Mouse (Mus musculus): ENCODE measurements around the gene Vsnl1. TPM values are rescaled to one million over a fixed set of nuclear protein-coding genes. Genes with fewer than 3 reads are reported as not detected.
A peak's percentile ranks its signal among the peaks of the same experiment; 100 is the strongest.

Vsnl1 gene
- polyA plus RNA-seq, 1 experiment: 0.08 TPM

GRCm38 (mm10) chr12:11326483-11326882, 109.9 kb downstream of the Vsnl1 start:
- no peak for DNase-seq
- WGBS: 85% methylated on average over 3 of the region's 3 CpGs
- no peaks in the 10 kb centered on the region for H3K4me1 ChIP-seq (ENCODE audit: control insufficient read depth, insufficient read depth, low read length)
- no peak overlapping the region for H3K27ac ChIP-seq (ENCODE audit: insufficient read depth, low read depth, low read length)
- TF ChIP-seq CTCF (conservative IDR thresholded peaks at IDR 0.05; ENCODE audit: insufficient read depth, insufficient read length, low read depth, low read length) (no peak), POLR2A (IDR thresholded peaks at IDR 0.05; ENCODE audit: low read depth, low read length) (no peak)
- no peak overlapping the region for H3K4me3 ChIP-seq (ENCODE audit: insufficient read depth, low read depth, low read length)
- no peaks in the 10 kb centered on the region for H3K36me3 ChIP-seq (ENCODE audit: control insufficient read depth, insufficient read depth, low read length)
- no peaks in the 10 kb centered on the region for H3K27me3 ChIP-seq (replicated peaks; ENCODE audit: control insufficient read depth, insufficient read depth, low read length)

DNA sequence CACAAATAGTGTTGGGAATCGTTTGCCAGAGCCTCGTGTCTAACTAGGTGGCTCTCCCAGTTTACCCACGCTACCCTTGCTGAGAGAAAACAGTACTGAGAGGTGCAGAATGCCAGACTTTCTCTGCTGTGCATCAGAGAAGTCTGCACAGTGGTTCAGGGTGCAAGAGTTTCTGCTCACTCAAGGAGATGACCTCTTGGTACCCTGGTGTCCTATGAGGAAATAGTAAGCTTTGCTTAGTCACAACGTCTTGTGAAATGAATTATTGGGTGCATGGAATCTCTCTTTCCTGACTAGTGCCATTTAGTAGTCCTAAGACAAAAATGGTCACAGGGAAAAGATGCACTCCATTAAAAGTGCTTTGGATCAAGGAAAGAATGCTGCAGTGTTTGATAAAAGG, 111.9 kb downstream of the Vsnl1 start:
- TF ChIP-seq CTCF (conservative IDR thresholded peaks at IDR 0.05; ENCODE audit: insufficient read depth, insufficient read length, low read depth, low read length) (no peak), POLR2A (IDR thresholded peaks at IDR 0.05; ENCODE audit: low read depth, low read length) (no peak)
- WGBS: 52% methylated on average over 4 of the region's 4 CpGs
- Histone ChIP-seq H3K27me3 (replicated peaks; ENCODE audit: control insufficient read depth, insufficient read depth, low read length) (no peaks in the 10 kb centered on the region), H3K4me3 (ENCODE audit: insufficient read depth, low read depth, low read length) (no peak overlapping the region), H3K27ac (ENCODE audit: insufficient read depth, low read depth, low read length) (no peak overlapping the region), H3K36me3 (ENCODE audit: control insufficient read depth, insufficient read depth, low read length) (no peaks in the 10 kb centered on the region), H3K4me1 (ENCODE audit: control insufficient read depth, insufficient read depth, low read length) (no peaks in the 10 kb centered on the region)
- peak; percentile 20 for DNase-seq

GRCm38 (mm10) chr12:11317671-11318070, 118.7 kb downstream of the Vsnl1 start:
- Histone ChIP-seq H3K4me3 (ENCODE audit: insufficient read depth, low read depth, low read length) (no peak overlapping the region), H3K36me3 (ENCODE audit: control insufficient read depth, insufficient read depth, low read length) (peaks cover 2% of the 10 kb centered on the region; the same call in 1 of the 2 replicates), H3K27me3 (replicated peaks; ENCODE audit: control insufficient read depth, insufficient read depth, low read length) (no peaks in the 10 kb centered on the region), H3K4me1 (ENCODE audit: control insufficient read depth, insufficient read depth, low read length) (no peaks in the 10 kb centered on the region), H3K27ac (ENCODE audit: insufficient read depth, low read depth, low read length) (no peak overlapping the region)
- TF ChIP-seq POLR2A (IDR thresholded peaks at IDR 0.05; ENCODE audit: low read depth, low read length) (no peak), CTCF (conservative IDR thresholded peaks at IDR 0.05; ENCODE audit: insufficient read depth, insufficient read length, low read depth, low read length) (no peak)
- peak; percentile 65 for DNase-seq
- 67% methylated on average over 6 of the region's 6 CpGs for WGBS

GRCm38 (mm10) chr12:11313840-11314239, 122.6 kb downstream of the Vsnl1 start:
- WGBS: 38% methylated on average over 1 of the region's 1 CpGs
- no peak for DNase-seq
- Histone ChIP-seq H3K27me3 (replicated peaks; ENCODE audit: control insufficient read depth, insufficient read depth, low read length) (no peaks in the 10 kb centered on the region), H3K4me1 (ENCODE audit: control insufficient read depth, insufficient read depth, low read length) (no peaks in the 10 kb centered on the region), H3K27ac (ENCODE audit: insufficient read depth, low read depth, low read length) (no peak overlapping the region), H3K4me3 (ENCODE audit: insufficient read depth, low read depth, low read length) (no peak overlapping the region), H3K36me3 (ENCODE audit: control insufficient read depth, insufficient read depth, low read length) (peaks cover 2% of the 10 kb centered on the region; the same call in 1 of the 2 replicates)
- TF ChIP-seq POLR2A (IDR thresholded peaks at IDR 0.05; ENCODE audit: low read depth, low read length) (no peak), CTCF (conservative IDR thresholded peaks at IDR 0.05; ENCODE audit: insufficient read depth, insufficient read length, low read depth, low read length) (no peak)

DNA sequence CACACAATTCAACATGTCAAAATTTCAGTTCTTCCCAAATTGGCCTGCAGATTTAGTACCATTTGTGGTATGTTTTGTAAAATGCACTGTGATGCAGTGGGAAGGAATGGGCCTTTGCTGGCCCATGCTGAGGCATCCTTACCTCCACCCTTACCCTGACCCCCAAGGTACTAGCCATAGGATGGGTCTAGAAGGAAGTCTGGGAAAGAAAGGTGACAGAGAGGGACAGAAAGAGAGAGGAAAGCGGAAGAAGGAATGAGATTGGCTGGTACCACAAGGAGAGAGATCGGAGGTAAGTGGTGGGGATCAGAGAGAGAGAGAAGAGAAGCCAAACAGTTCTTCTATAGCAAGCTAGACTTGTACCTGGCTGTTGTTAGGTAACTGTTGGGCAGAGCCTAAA, 125.3 kb downstream of the Vsnl1 start:
- peaks cover 5% of the 10 kb centered on the region; the same call in 1 of the 2 replicates for H3K36me3 ChIP-seq (ENCODE audit: control insufficient read depth, insufficient read depth, low read length)
- no peak for TF ChIP-seq CTCF (conservative IDR thresholded peaks at IDR 0.05; ENCODE audit: insufficient read depth, insufficient read length, low read depth, low read length)
- TF ChIP-seq POLR2A (IDR thresholded peaks at IDR 0.05; ENCODE audit: low read depth, low read length): no peak
- WGBS: 96% methylated on average over 2 of the region's 2 CpGs

GRCm38 (mm10) chr12:11306753-11307645, 129.4 kb downstream of the Vsnl1 start:
- DNase-seq: peak; percentile 73
- TF ChIP-seq CTCF (conservative IDR thresholded peaks at IDR 0.05; ENCODE audit: insufficient read depth, insufficient read length, low read depth, low read length) (no peak), POLR2A (IDR thresholded peaks at IDR 0.05; ENCODE audit: low read depth, low read length) (no peak)
- Histone ChIP-seq H3K27ac (ENCODE audit: insufficient read depth, low read depth, low read length) (peak overlapping the region; percentile 41; the same call in 1 of the 2 replicates), H3K27me3 (replicated peaks; ENCODE audit: control insufficient read depth, insufficient read depth, low read length) (no peaks in the 10 kb centered on the region), H3K36me3 (ENCODE audit: control insufficient read depth, insufficient read depth, low read length) (peaks cover 7% of the 10 kb centered on the region), H3K4me1 (ENCODE audit: control insufficient read depth, insufficient read depth, low read length) (0 out of 2 replicates have a peak, but pooled peaks cover 3% of the 10 kb centered on the region), H3K4me3 (ENCODE audit: insufficient read depth, low read depth, low read length) (no peak overlapping the region)
- WGBS: 61% methylated on average over 8 of the region's 8 CpGs

More for the DNA sequence above, 125.3 kb downstream of the Vsnl1 start:
- H3K27me3 ChIP-seq (replicated peaks; ENCODE audit: control insufficient read depth, insufficient read depth, low read length): no peaks in the 10 kb centered on the region
- DNase-seq: no peak
- 0 out of 2 replicates have a peak, but pooled peaks cover 3% of the 10 kb centered on the region for H3K4me1 ChIP-seq (ENCODE audit: control insufficient read depth, insufficient read depth, low read length)
- H3K27ac ChIP-seq (ENCODE audit: insufficient read depth, low read depth, low read length): no peak overlapping the region
- no peak overlapping the region for H3K4me3 ChIP-seq (ENCODE audit: insufficient read depth, low read depth, low read length)

- no peak overlapping the region for H3K27ac ChIP-seq (ENCODE audit: insufficient read depth, low read depth, low read length)
- peaks cover 5% of the 10 kb centered on the region for H3K36me3 ChIP-seq (ENCODE audit: control insufficient read depth, insufficient read depth, low read length)
- no peak for DNase-seq
- 89% methylated on average over 1 of the region's 1 CpGs for WGBS
- H3K4me3 ChIP-seq (ENCODE audit: insufficient read depth, low read depth, low read length): no peak overlapping the region
- H3K27me3 ChIP-seq (replicated peaks; ENCODE audit: control insufficient read depth, insufficient read depth, low read length): no peaks in the 10 kb centered on the region
- no peaks in the 10 kb centered on the region for H3K4me1 ChIP-seq (ENCODE audit: control insufficient read depth, insufficient read depth, low read length)
- TF ChIP-seq POLR2A (IDR thresholded peaks at IDR 0.05; ENCODE audit: low read depth, low read length) (no peak), CTCF (conservative IDR thresholded peaks at IDR 0.05; ENCODE audit: insufficient read depth, insufficient read length, low read depth, low read length) (no peak)
Observed at GRCm38 (mm10) chr12:11300858-11301257, 135.6 kb downstream of the Vsnl1 start.
